Mouse (Mus musculus) layer of hippocampus, postnatal 25 days (tissue): Measurements from ENCODE around the gene Foxp1. TPM values are rescaled to one million over a fixed set of nuclear protein-coding genes. Genes with fewer than 3 reads are reported as not detected.

Source experiments
- DNase-seq, 2 experiments: peaks; one replicate each; pipeline ENCODE4 v3.0.0; 2022; ENCODE audit warnings: mixed read lengths in 2 of 2, low spot score in 1 of 2; ENCODE audit errors: extremely low spot score in 1 of 2
- total RNA-seq, 2 experiments: library from RNA; stranded (reverse); gene quantifications; 2 replicates each; pipeline ENCODE4 v1.2.3; 2021

Gene Foxp1
- total RNA-seq, 2 experiments from 2014 or later, result 85.7 to 92.0 TPM

GRCm38 (mm10) chr6:99402941-99403340 lies 119.6 kb downstream of the Foxp1 start:
- no peak for DNase-seq

GRCm38 (mm10) chr6:99402370-99402769 lies 120.2 kb downstream of the Foxp1 start:
- DNase-seq, result no peak

GRCm38 (mm10) chr6:99401801-99402200 lies 120.7 kb downstream of the Foxp1 start:
- no peak for DNase-seq

- no peak for DNase-seq
Measured at GRCm38 (mm10) chr6:99401211-99401610, 121.3 kb downstream of the Foxp1 start.

GRCm38 (mm10) chr6:99395745-99396144 lies 126.8 kb downstream of the Foxp1 start:
- no peak for DNase-seq

GRCm38 (mm10) chr6:99394801-99395200 lies 127.7 kb downstream of the Foxp1 start:
- DNase-seq, result no peak

GRCm38 (mm10) chr6:99392484-99392883 lies 130.0 kb downstream of the Foxp1 start:
- DNase-seq, result no peak

GRCm38 (mm10) chr6:99388741-99389675 lies 133.5 kb downstream of the Foxp1 start:
- DNase-seq, result no peak

GRCm38 (mm10) chr6:99388023-99388422 lies 134.5 kb downstream of the Foxp1 start:
- no peak for DNase-seq

- no peak for DNase-seq
Measured at GRCm38 (mm10) chr6:99385059-99385604, 137.4 kb downstream of the Foxp1 start.

GRCm38 (mm10) chr6:99383846-99384472 lies 138.6 kb downstream of the Foxp1 start:
- DNase-seq, result no peak

- no peak for DNase-seq
Measured at GRCm38 (mm10) chr6:99380146-99380545, 142.4 kb downstream of the Foxp1 start.

- DNase-seq, result no peak
Measured at GRCm38 (mm10) chr6:99378997-99379710, 143.4 kb downstream of the Foxp1 start.

GRCm38 (mm10) chr6:99377716-99378115 lies 144.8 kb downstream of the Foxp1 start:
- no peak for DNase-seq

GRCm38 (mm10) chr6:99377131-99377530 lies 145.4 kb downstream of the Foxp1 start:
- DNase-seq, result no peak

- peak in 1 of 2 experiments; percentile 30 for DNase-seq
Measured at GRCm38 (mm10) chr6:99376721-99377120, 145.8 kb downstream of the Foxp1 start.

GRCm38 (mm10) chr6:99375865-99376264 lies 146.7 kb downstream of the Foxp1 start:
- DNase-seq, result no peak

GRCm38 (mm10) chr6:99375376-99375775 lies 147.1 kb downstream of the Foxp1 start:
- no peak for DNase-seq

GRCm38 (mm10) chr6:99374448-99375271 lies 147.9 kb downstream of the Foxp1 start:
- no peak for DNase-seq

GRCm38 (mm10) chr6:99372427-99372826 lies 150.1 kb downstream of the Foxp1 start:
- DNase-seq, result no peak
